Mouse (Mus musculus) embryonic facial prominence, embryonic 12.5 days (tissue): ENCODE data around the gene Pkib. TPM values are rescaled to one million over a fixed set of nuclear protein-coding genes. Genes with fewer than 3 reads are reported as not detected.

ENCODE experiments used
- ATAC-seq: fragments of 200-750 bp; cut with Nextera tagmentation; 2 replicates; pipeline ENCODE4 v1.8.0; 2017; ENCODE audit not compliant: insufficient number of reproducible peaks, insufficient read depth, low FRiP score, low TSS enrichment
- H3K27ac ChIP-seq: fragments of 300-500 bp; sonication (generic); 2 replicates; pipeline ENCODE4 v1.5.1; 2016; ENCODE audit warnings: mild to moderate bottlenecking
- H3K27me3 ChIP-seq: fragments of 300-500 bp; sonication (generic); 2 replicates; pipeline ENCODE4 v1.6.1; 2016; ENCODE audit warnings: mild to moderate bottlenecking, moderate library complexity
- H3K36me3 ChIP-seq: fragments of 300-500 bp; sonication (generic); 2 replicates; pipeline ENCODE4 v1.6.1; 2016; ENCODE audit warnings: mild to moderate bottlenecking
- H3K4me1 ChIP-seq: fragments of 300-500 bp; sonication (generic); 2 replicates; pipeline ENCODE4 v1.6.1; 2016
- H3K4me2 ChIP-seq: fragments of 300-500 bp; sonication (generic); replicated peaks from 2 replicates; pipeline ENCODE4 v1.6.1; 2016; ENCODE audit warnings: mild to moderate bottlenecking, moderate library complexity
- H3K4me3 ChIP-seq: fragments of 300-500 bp; sonication (generic); 2 replicates; pipeline ENCODE4 v1.5.1; 2016; ENCODE audit warnings: mild to moderate bottlenecking
- H3K9ac ChIP-seq: fragments of 300-500 bp; sonication (generic); 2 replicates; pipeline ENCODE4 v1.6.1; 2016; ENCODE audit warnings: mild to moderate bottlenecking, moderate library complexity
- H3K9me3 ChIP-seq: fragments of 300-500 bp; sonication (generic); 2 replicates; pipeline ENCODE4 v1.6.1; 2016; ENCODE audit warnings: mild to moderate bottlenecking, moderate library complexity
- WGBS: fragments of 180-500 bp; shearing (Covaris S2); methylation state at CpG from one replicate; pipeline ENCODE4 v1.1.7; 2016; 5-methylcytosine and 5-hydroxymethylcytosine counted together
- polyA plus RNA-seq: library from polyadenylated mRNA; unstranded; fragments of >200 nt; fragmentation: Nextera tagmentation; extraction: Ambion mirVana; gene quantifications from 2 replicates; pipeline ENCODE4 v1.2.1, GENCODE M21; 2016

The Pkib gene
- 0.80 and 0.84 TPM in 2 replicates for polyA plus RNA-seq

GRCm38 (mm10) chr10:57631896-57632867 lies at the start of gene Pkib:
Gene Pkib, plus strand, starts transcription at chr10:57631981.
- Histone ChIP-seq H3K27ac (no peak within 1 kb of the TSS), H3K9me3 (no peaks in the 10 kb centered on the region), H3K4me2 (peak within 1 kb of the TSS; percentile 66), H3K27me3 (peaks cover 15% of the 10 kb centered on the region), H3K36me3 (no peaks in the 10 kb centered on the region), H3K4me3 (peak within 1 kb of the TSS; percentile 38), H3K9ac (peak within 1 kb of the TSS; percentile 20; the same call in 1 of the 2 replicates), H3K4me1 (peaks cover 6% of the 10 kb centered on the region; the same call in 1 of the 2 replicates)
- ATAC-seq: peak; percentile 90; the same call in 1 of the 2 replicates
- 2% methylated on average over 41 of the region's 41 CpGs for WGBS

- no peak for ATAC-seq
- WGBS: 39% methylated on average over 1 of the region's 1 CpGs
- no peaks in the 10 kb centered on the region for H3K4me1 ChIP-seq
- no peak overlapping the region for H3K27ac ChIP-seq
- no peak overlapping the region for H3K4me2 ChIP-seq
- H3K9me3 ChIP-seq: no peaks in the 10 kb centered on the region
- H3K4me3 ChIP-seq: no peak overlapping the region
- no peak overlapping the region for H3K9ac ChIP-seq
- H3K36me3 ChIP-seq: no peaks in the 10 kb centered on the region
- no peaks in the 10 kb centered on the region for H3K27me3 ChIP-seq
These were observed 47.9 kb upstream of the Pkib start for GRCm38 (mm10) chr10:57583927-57584326.

GRCm38 (mm10) chr10:57594266-57594665 lies 37.5 kb upstream of the Pkib start:
- Histone ChIP-seq H3K9ac (no peak overlapping the region), H3K4me1 (no peaks in the 10 kb centered on the region), H3K36me3 (no peaks in the 10 kb centered on the region), H3K27me3 (no peaks in the 10 kb centered on the region), H3K4me2 (no peak overlapping the region), H3K4me3 (no peak overlapping the region), H3K9me3 (no peaks in the 10 kb centered on the region), H3K27ac (no peak overlapping the region)
- no peak for ATAC-seq
- WGBS: 86% methylated on average over 2 of the region's 2 CpGs

GRCm38 (mm10) chr10:57597172-57597571 lies 34.6 kb upstream of the Pkib start:
- Histone ChIP-seq H3K36me3 (no peaks in the 10 kb centered on the region), H3K27me3 (no peaks in the 10 kb centered on the region), H3K4me3 (no peak overlapping the region), H3K27ac (no peak overlapping the region), H3K4me1 (no peaks in the 10 kb centered on the region), H3K9me3 (no peaks in the 10 kb centered on the region), H3K4me2 (no peak overlapping the region), H3K9ac (no peak overlapping the region)
- WGBS: 64% methylated on average over 2 of the region's 2 CpGs
- no peak for ATAC-seq

- ATAC-seq: no peak
- Histone ChIP-seq H3K36me3 (no peaks in the 10 kb centered on the region), H3K27ac (no peak overlapping the region), H3K9me3 (no peaks in the 10 kb centered on the region), H3K27me3 (no peaks in the 10 kb centered on the region), H3K4me1 (no peaks in the 10 kb centered on the region), H3K4me3 (no peak overlapping the region), H3K4me2 (no peak overlapping the region), H3K9ac (no peak overlapping the region)
- 91% methylated on average over 4 of the region's 4 CpGs for WGBS
These were observed 28.8 kb upstream of the Pkib start for GRCm38 (mm10) chr10:57602951-57603350.

GRCm38 (mm10) chr10:57623311-57623710 lies 8.5 kb upstream of the Pkib start:
- H3K4me1 ChIP-seq: no peaks in the 10 kb centered on the region
- H3K27ac ChIP-seq: no peak overlapping the region
- no peaks in the 10 kb centered on the region for H3K27me3 ChIP-seq
- no peaks in the 10 kb centered on the region for H3K9me3 ChIP-seq
- ATAC-seq: no peak
- no peak overlapping the region for H3K9ac ChIP-seq
- H3K4me3 ChIP-seq: no peak overlapping the region
- no peak overlapping the region for H3K4me2 ChIP-seq
- 83% methylated on average over 10 of the region's 10 CpGs for WGBS
- no peaks in the 10 kb centered on the region for H3K36me3 ChIP-seq

- 86% methylated on average over 2 of the region's 2 CpGs for WGBS
- no peak for ATAC-seq
- peaks cover 13% of the 10 kb centered on the region for H3K27me3 ChIP-seq
- H3K4me3 ChIP-seq: no peak overlapping the region
- H3K9me3 ChIP-seq: no peaks in the 10 kb centered on the region
- no peak overlapping the region for H3K27ac ChIP-seq
- no peak overlapping the region for H3K4me2 ChIP-seq
- peaks cover 6% of the 10 kb centered on the region; the same call in 1 of the 2 replicates for H3K4me1 ChIP-seq
- no peaks in the 10 kb centered on the region for H3K36me3 ChIP-seq
- H3K9ac ChIP-seq: no peak overlapping the region
These were observed 4.0 kb upstream of the Pkib start for GRCm38 (mm10) chr10:57627773-57628172.

- no peak overlapping the region for H3K4me2 ChIP-seq
- H3K4me1 ChIP-seq: peaks cover 6% of the 10 kb centered on the region; the same call in 1 of the 2 replicates
- H3K9ac ChIP-seq: no peak overlapping the region
- no peak for ATAC-seq
- peaks cover 15% of the 10 kb centered on the region for H3K27me3 ChIP-seq
- WGBS: 97% methylated on average over 2 of the region's 2 CpGs
- no peaks in the 10 kb centered on the region for H3K9me3 ChIP-seq
- no peak overlapping the region for H3K4me3 ChIP-seq
- no peak overlapping the region for H3K27ac ChIP-seq
- H3K36me3 ChIP-seq: no peaks in the 10 kb centered on the region
These were observed 1.2 kb upstream of the Pkib start for GRCm38 (mm10) chr10:57630557-57630956.

- Histone ChIP-seq H3K27ac (no peak overlapping the region), H3K9me3 (no peaks in the 10 kb centered on the region), H3K9ac (no peak overlapping the region), H3K4me3 (0 out of 2 replicates have a peak overlapping the region, but pooled peaks have one; percentile 38), H3K4me1 (peaks cover 6% of the 10 kb centered on the region; the same call in 1 of the 2 replicates), H3K4me2 (peak overlapping the region; percentile 66), H3K27me3 (peaks cover 15% of the 10 kb centered on the region), H3K36me3 (no peaks in the 10 kb centered on the region)
- 72% methylated on average over 4 of the region's 4 CpGs for whole genome bisulfite sequencing
- no peak for ATAC-seq
These were observed 1.1 kb downstream of the Pkib start for GRCm38 (mm10) chr10:57632868-57633240.

GRCm38 (mm10) chr10:57636970-57637369 lies 5.2 kb downstream of the Pkib start:
- Histone ChIP-seq H3K4me3 (no peak overlapping the region), H3K4me2 (no peak overlapping the region), H3K27ac (no peak overlapping the region), H3K4me1 (peaks cover 4% of the 10 kb centered on the region; the same call in 1 of the 2 replicates), H3K9me3 (no peaks in the 10 kb centered on the region), H3K36me3 (no peaks in the 10 kb centered on the region), H3K9ac (no peak overlapping the region), H3K27me3 (peaks cover 10% of the 10 kb centered on the region)
- no peak for ATAC-seq
- 52% methylated on average over 4 of the region's 4 CpGs for WGBS

GRCm38 (mm10) chr10:57638250-57638649 lies 6.5 kb downstream of the Pkib start:
- WGBS: 79% methylated on average over 4 of the region's 4 CpGs
- no peak overlapping the region for H3K4me2 ChIP-seq
- no peak overlapping the region for H3K4me3 ChIP-seq
- no peaks in the 10 kb centered on the region for H3K27me3 ChIP-seq
- no peaks in the 10 kb centered on the region for H3K36me3 ChIP-seq
- no peaks in the 10 kb centered on the region for H3K4me1 ChIP-seq
- no peak overlapping the region for H3K27ac ChIP-seq
- H3K9ac ChIP-seq: no peak overlapping the region
- H3K9me3 ChIP-seq: no peaks in the 10 kb centered on the region
- no peak for ATAC-seq

- 70% methylated on average over 3 of the region's 3 CpGs for WGBS
- Histone ChIP-seq H3K4me2 (no peak overlapping the region), H3K4me1 (no peaks in the 10 kb centered on the region), H3K4me3 (no peak overlapping the region), H3K36me3 (no peaks in the 10 kb centered on the region), H3K27ac (no peak overlapping the region), H3K9me3 (no peaks in the 10 kb centered on the region), H3K9ac (no peak overlapping the region), H3K27me3 (no peaks in the 10 kb centered on the region)
- no peak for ATAC-seq
These were observed 7.8 kb downstream of the Pkib start for GRCm38 (mm10) chr10:57639540-57639939.
